Mouse (Mus musculus): ENCODE data around the gene Cnot8. TPM values are rescaled to one million over a fixed set of nuclear protein-coding genes. Genes with fewer than 3 reads are reported as not detected.
A peak's percentile ranks its signal among the peaks of the same experiment; 100 is the strongest.

Gene Cnot8
- polyA plus RNA-seq, 1 experiment = 47.2 TPM

- Histone ChIP-seq H3K4me1 (ENCODE audit: control insufficient read depth, insufficient read depth, low read length) (peaks cover 5% of the 10 kb centered on the region; the same call in 1 of the 2 replicates), H3K36me3 (ENCODE audit: control insufficient read depth, insufficient read depth, low read length) (no peaks in the 10 kb centered on the region), H3K27ac (ENCODE audit: insufficient read depth, low read depth, low read length) (no peak overlapping the region), H3K4me3 (ENCODE audit: insufficient read depth, low read depth, low read length) (no peak overlapping the region), H3K27me3 (replicated peaks; ENCODE audit: control insufficient read depth, insufficient read depth, low read length) (no peaks in the 10 kb centered on the region)
- DNase-seq = no peak
- TF ChIP-seq CTCF (conservative IDR thresholded peaks at IDR 0.05; ENCODE audit: insufficient read depth, insufficient read length, low read depth, low read length) (no peak), POLR2A (IDR thresholded peaks at IDR 0.05; ENCODE audit: low read depth, low read length) (no peak)
- WGBS = 85% methylated on average over 9 of the region's 9 CpGs
Observed at GRCm38 (mm10) chr11:58102581-58103343, 1.2 kb upstream of the Cnot8 start.

- Histone ChIP-seq H3K4me3 (ENCODE audit: insufficient read depth, low read depth, low read length) (peak overlapping the region; percentile 46), H3K36me3 (ENCODE audit: control insufficient read depth, insufficient read depth, low read length) (no peaks in the 10 kb centered on the region), H3K27ac (ENCODE audit: insufficient read depth, low read depth, low read length) (peak overlapping the region; percentile 68; the same call in 1 of the 2 replicates), H3K27me3 (replicated peaks; ENCODE audit: control insufficient read depth, insufficient read depth, low read length) (no peaks in the 10 kb centered on the region), H3K4me1 (ENCODE audit: control insufficient read depth, insufficient read depth, low read length) (peaks cover 5% of the 10 kb centered on the region; the same call in 1 of the 2 replicates)
- no peak for DNase-seq
- TF ChIP-seq POLR2A (IDR thresholded peaks at IDR 0.05; ENCODE audit: low read depth, low read length) (no peak), CTCF (conservative IDR thresholded peaks at IDR 0.05; ENCODE audit: insufficient read depth, insufficient read length, low read depth, low read length) (no peak)
- 64% methylated on average over 13 of the region's 13 CpGs for WGBS
Observed at GRCm38 (mm10) chr11:58103344-58103653, 654 bp upstream of the Cnot8 start.

GRCm38 (mm10) chr11:58104351-58104791 is 418 bp downstream of the Cnot8 start:
- TF ChIP-seq CTCF (conservative IDR thresholded peaks at IDR 0.05; ENCODE audit: insufficient read depth, insufficient read length, low read depth, low read length) (no peak), POLR2A (IDR thresholded peaks at IDR 0.05; ENCODE audit: low read depth, low read length) (no peak)
- peak overlapping the region; percentile 56 for H3K27ac ChIP-seq (ENCODE audit: insufficient read depth, low read depth, low read length)
- peak overlapping the region; percentile 72 for H3K4me3 ChIP-seq (ENCODE audit: insufficient read depth, low read depth, low read length)
- no peak for DNase-seq
- no peaks in the 10 kb centered on the region for H3K36me3 ChIP-seq (ENCODE audit: control insufficient read depth, insufficient read depth, low read length)
- WGBS = 1% methylated on average over 24 of the region's 24 CpGs
- H3K27me3 ChIP-seq (replicated peaks; ENCODE audit: control insufficient read depth, insufficient read depth, low read length) = no peaks in the 10 kb centered on the region
- H3K4me1 ChIP-seq (ENCODE audit: control insufficient read depth, insufficient read depth, low read length) = peaks cover 5% of the 10 kb centered on the region; the same call in 1 of the 2 replicates

GRCm38 (mm10) chr11:58107009-58107408 is 3.1 kb downstream of the Cnot8 start:
- Histone ChIP-seq H3K27ac (ENCODE audit: insufficient read depth, low read depth, low read length) (no peak overlapping the region), H3K4me1 (ENCODE audit: control insufficient read depth, insufficient read depth, low read length) (peaks cover 5% of the 10 kb centered on the region; the same call in 1 of the 2 replicates), H3K36me3 (ENCODE audit: control insufficient read depth, insufficient read depth, low read length) (peaks cover 1% of the 10 kb centered on the region), H3K4me3 (ENCODE audit: insufficient read depth, low read depth, low read length) (no peak overlapping the region), H3K27me3 (replicated peaks; ENCODE audit: control insufficient read depth, insufficient read depth, low read length) (no peaks in the 10 kb centered on the region)
- DNase-seq = no peak
- TF ChIP-seq POLR2A (IDR thresholded peaks at IDR 0.05; ENCODE audit: low read depth, low read length) (no peak), CTCF (conservative IDR thresholded peaks at IDR 0.05; ENCODE audit: insufficient read depth, insufficient read length, low read depth, low read length) (no peak)
- 36% methylated on average over 3 of the region's 3 CpGs for WGBS

GRCm38 (mm10) chr11:58107664-58108337 is 3.8 kb downstream of the Cnot8 start:
- TF ChIP-seq CTCF (conservative IDR thresholded peaks at IDR 0.05; ENCODE audit: insufficient read depth, insufficient read length, low read depth, low read length) = no peak
- no peak for TF ChIP-seq POLR2A (IDR thresholded peaks at IDR 0.05; ENCODE audit: low read depth, low read length)
- 72% methylated on average over 4 of the region's 4 CpGs for WGBS

GRCm38 (mm10) chr11:58116560-58116959 is 12.6 kb downstream of the Cnot8 start:
- no peak overlapping the region for H3K4me3 ChIP-seq (ENCODE audit: insufficient read depth, low read depth, low read length)
- H3K27ac ChIP-seq (ENCODE audit: insufficient read depth, low read depth, low read length) = no peak overlapping the region
- peak; percentile 38 for DNase-seq
- no peaks in the 10 kb centered on the region for H3K27me3 ChIP-seq (replicated peaks; ENCODE audit: control insufficient read depth, insufficient read depth, low read length)
- no peaks in the 10 kb centered on the region for H3K4me1 ChIP-seq (ENCODE audit: control insufficient read depth, insufficient read depth, low read length)
- TF ChIP-seq CTCF (conservative IDR thresholded peaks at IDR 0.05; ENCODE audit: insufficient read depth, insufficient read length, low read depth, low read length) (no peak), POLR2A (IDR thresholded peaks at IDR 0.05; ENCODE audit: low read depth, low read length) (no peak)
- WGBS = 73% methylated on average over 1 of the region's 1 CpGs
- H3K36me3 ChIP-seq (ENCODE audit: control insufficient read depth, insufficient read depth, low read length) = peaks cover under 1% of the 10 kb centered on the region

More at GRCm38 (mm10) chr11:58107664-58108337, 3.8 kb downstream of the Cnot8 start:
- DNase-seq = no peak
- no peak overlapping the region for H3K27ac ChIP-seq (ENCODE audit: insufficient read depth, low read depth, low read length)
- H3K36me3 ChIP-seq (ENCODE audit: control insufficient read depth, insufficient read depth, low read length) = peaks cover 1% of the 10 kb centered on the region
- H3K27me3 ChIP-seq (replicated peaks; ENCODE audit: control insufficient read depth, insufficient read depth, low read length) = no peaks in the 10 kb centered on the region
- H3K4me3 ChIP-seq (ENCODE audit: insufficient read depth, low read depth, low read length) = no peak overlapping the region
- H3K4me1 ChIP-seq (ENCODE audit: control insufficient read depth, insufficient read depth, low read length) = peaks cover 5% of the 10 kb centered on the region; the same call in 1 of the 2 replicates
